Mouse (Mus musculus) frontal cortex, postnatal 14 days (tissue): ENCODE measurements around the gene Cntn2.

Source experiments
- DNase-seq, 2 experiments: peaks; one replicate each; pipeline ENCODE4 v3.0.0; 2022; ENCODE audit warnings: low spot score in 2 of 2

The Cntn2 gene

DNA sequence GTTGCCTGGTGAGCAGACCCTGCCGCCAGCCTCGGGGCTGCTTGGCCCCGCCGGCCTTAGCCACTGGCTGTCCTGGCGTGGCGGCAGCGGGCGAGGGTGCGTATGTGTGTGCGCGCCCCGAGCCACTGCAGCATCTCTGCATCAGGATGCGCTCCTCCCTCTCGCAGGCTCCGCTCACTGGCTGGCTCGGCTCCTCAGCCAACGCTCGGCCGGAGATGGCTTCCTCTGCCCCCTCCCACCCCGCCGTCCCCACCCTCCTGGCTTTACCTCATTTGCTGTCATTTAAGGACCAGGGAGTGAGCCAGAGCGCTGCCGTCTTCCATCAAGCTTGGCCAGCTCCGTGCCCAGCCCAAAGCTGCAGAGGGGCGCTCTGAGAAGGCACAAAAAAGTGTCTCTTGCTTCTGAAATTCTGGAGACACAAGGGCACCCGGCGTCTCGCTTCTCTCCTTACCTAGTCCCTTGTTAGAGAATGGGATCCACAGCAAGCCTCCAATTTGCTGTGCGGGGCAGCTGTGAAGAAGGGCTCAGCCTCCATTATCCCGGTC, at the start of gene Cntn2:
Gene Cntn2, minus strand, starts transcription at position 495 of the 545 bp plus-strand sequence.
- no peak for DNase-seq

DNA sequence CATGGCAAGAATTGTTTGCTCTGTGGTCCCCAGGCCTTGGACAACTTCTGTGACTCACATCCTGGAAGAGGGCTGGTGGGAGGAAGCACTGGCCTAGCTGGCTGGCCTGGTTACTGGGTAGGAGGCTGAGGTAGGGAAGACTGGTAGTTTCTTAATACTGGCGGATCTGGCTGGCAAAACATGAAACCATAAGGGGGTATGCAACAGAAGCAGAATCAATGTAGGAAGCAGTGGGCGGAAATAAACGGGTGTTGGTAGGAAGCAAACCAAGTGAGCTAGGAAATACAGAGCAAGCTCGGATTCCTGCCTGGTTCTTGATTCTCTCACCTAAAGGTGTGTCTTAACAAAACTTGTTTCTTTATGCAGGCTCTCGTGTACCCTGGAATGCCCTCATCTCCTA, 49.1 kb upstream of the Cntn2 start:
- no peak for DNase-seq

DNA sequence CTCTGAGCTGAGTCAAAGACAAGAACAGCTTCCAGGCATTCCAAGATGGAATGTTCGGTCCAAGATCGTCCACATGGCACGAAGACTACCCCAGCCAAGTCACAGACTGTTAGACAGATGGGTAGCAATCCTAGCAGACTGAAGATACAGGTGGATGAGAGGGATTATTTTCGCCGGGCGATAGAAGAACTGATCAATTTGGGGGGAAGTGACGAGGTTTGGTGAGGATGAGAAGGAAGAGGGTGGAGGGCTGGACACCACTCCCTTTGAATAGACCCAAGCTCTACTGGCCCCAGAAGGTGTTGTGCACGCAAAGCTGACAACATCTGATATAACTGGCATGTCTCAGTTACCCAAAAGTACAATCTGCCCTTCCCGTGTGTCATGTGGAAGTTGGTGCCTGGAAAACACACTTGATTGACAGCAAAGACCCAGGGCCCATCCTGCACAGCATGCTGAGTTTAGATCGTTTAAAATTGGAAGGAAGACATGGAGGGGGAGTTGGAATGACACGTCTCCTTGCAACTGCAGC, 48.4 kb upstream of the Cntn2 start:
- no peak for DNase-seq

DNA sequence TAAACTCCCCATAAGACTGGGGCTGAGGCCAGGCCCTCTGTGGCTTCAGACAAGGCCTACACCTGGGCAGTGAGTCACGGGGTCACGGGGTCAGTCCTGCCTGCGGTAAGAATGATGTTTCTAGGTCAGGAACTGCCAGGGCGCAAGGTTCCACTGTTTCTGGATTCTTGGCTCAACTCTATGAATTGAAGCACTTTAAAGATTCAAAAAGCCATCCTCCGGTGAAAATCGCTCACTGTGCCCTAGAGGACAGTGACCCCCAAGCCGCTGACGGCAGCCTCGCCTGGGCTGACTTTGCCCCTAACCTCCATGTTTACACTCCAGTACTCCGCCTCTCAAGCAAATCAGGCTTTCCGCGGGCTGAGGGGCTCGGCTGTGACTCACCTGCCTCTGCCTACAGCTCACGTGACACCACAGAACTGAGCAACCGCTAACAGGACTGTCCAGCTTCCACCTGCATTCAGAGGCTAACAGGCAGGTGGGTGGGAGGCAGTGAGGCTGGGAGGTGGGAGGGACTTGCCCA, 43.7 kb upstream of the Cntn2 start:
- DNase-seq: no peak

DNA sequence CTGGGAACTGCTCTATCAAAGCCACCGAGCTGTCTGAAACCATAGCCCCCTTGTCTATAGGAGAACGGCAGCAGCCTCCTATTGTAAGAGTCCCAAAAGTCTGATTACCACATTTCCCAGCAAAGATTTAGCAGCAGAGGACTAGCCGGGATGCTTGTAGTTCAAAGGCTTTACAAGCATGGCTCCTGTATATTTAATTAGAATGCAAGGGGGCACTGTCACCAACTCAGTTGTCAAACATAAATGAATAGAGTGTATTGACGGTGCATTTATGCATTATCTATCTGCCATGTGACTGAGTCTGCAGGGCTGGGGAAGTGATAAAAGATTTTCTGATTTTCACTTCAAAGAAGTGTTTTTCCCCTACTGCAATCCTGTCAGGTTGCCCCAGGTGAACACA, 42.3 kb upstream of the Cntn2 start:
- no peak for DNase-seq

DNA sequence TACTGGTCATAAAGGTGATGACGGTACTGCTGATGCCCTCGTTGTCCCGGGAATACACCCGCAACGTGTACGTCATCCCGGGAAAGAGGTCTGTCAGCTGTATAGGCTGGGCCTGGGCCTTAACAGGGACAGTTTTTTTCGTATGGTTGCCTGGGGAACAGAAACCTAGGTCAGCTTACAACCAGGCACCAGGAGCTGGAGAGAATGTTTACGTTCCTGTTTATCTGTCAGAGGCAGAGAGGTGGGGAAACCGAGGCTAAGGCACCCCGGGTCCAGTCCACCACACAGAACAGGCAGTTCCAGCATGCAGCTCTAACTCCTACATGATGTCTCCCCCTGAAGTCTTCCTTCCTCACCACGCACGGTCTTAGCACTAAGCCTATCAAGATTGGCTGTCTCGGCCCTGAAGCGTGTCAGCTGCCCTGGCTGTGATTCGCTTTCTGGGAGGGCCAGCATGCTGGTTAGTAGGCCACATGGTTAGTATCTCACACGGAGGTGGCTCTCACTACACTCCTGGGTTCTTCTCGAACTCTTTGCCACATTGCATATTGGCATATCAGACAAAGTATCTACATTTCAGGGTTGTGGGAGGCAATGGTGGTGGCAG, 40.0 kb upstream of the Cntn2 start:
- DNase-seq: no peak

DNA sequence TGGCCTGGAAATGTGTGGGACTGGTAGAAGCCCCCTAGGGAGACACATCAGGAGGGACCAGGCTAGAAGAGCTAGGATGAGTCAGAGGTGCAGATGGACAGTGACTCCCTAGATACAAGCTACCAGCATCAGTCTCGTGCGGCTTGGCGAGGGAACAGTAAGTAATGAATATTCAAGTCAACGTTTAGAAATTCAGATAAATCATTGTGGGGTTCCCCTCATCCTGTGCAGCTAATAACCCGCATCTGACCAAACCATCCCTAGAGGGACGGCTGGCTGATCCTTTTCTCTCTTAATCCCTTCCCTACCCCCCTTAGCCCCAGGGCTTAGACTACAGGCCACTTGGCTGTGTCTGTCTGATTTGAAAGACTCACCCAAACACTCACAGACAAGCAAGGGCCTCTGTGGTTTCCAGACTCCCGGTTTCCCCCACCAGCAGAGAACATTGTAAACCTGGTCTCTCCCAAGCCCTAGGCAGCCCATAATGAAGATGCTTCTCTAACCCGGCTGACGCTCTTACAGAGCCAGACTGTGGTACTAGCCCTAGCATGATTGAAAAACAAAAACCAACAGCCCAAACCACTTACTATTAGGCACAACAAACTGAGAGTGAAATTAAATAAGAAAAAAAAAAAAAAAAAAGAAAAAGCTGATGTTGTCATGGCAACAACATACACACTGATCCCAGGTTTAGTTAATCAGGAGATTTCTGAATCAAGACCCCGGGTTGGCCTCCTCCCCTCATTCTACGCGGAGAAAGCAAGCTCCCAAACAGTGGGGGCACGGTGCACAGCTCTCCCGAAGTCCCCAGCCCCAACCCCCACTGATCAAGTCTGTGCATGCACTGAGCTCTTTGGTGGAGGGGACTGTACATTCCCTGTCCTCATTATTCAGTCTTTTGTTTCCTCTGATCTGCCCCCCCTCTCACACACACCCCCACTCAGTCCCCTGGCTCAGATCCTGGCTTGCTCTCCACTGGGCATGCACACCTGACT, 39.1 kb upstream of the Cntn2 start:
- DNase-seq: no peak

DNA sequence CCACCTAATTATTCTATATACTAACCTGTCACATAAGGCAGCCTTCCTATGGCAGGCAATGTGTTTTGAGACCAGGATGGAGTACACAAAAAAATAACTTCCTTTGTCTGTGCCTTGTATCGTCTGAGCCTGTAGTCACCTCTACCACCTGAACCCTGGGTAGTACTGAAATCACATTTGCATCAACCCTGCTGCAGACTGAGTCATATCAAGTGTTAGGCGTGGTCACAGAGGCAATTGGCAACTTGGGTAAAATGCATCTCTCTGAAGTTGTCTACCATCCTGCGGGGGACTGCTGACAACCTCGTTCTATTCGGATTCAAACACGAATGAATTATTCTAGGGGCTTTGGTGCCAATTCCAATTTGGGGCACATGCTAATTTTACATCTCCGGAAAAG, 37.0 kb upstream of the Cntn2 start:
- no peak for DNase-seq

DNA sequence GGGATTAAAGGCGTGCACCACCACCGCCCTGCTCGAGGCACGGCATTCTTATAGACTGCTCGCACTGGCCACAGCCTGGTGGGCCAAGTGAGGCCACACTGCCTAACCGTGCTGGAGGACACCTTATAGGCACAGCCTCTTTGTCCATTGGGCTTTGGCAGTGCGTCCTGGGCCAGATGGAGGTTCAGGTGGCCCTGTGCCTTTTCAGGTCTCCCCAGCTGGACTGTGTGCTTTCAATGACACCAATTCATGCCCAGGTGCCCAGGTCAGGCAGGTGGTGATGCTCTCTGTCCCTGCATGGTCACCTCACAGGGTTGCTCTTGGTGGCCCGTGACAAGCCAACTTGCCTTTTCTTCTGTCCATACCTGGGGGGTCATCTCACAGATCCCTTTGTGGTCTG, 33.8 kb upstream of the Cntn2 start:
- no peak for DNase-seq

DNA sequence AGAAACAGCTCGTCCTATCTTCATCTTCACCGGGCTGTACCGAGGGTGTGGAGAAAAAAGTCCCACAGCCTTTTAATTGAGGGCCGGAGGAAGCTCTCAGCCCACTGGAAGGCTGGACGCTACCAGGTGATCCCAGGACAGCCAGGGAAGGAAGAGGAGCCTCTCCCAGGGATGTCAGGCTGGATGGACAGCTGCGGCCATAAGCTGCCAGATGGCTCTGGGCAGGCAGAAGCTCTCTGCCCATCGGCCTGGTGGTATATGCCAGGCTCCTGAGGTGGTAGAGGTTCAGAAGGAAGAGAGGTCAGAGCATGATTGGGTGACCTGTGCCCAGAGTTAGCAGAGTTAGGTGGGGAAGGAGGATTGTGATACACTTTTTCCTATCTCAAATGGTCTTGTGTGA, 29.8 kb upstream of the Cntn2 start:
- DNase-seq: no peak

DNA sequence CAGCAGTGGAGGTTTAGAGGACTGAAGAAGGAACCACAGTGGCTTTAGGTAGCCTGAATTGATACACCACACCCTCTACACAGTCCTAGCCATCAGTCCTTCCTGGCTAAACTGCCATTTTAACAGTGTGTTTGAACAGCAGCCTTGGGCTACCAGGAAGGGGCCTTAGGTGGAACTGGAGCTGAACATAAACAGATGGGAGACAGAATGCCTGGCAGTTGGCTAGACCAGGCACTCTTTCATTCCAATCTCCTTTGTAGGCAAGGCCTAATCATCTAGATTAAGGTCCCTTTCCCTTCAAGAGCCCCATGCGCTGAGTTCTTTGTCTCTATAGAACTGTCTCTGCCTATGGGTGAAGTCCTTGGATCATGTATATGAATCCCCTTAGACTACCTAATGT, 28.6 kb upstream of the Cntn2 start:
- DNase-seq: no peak

DNA sequence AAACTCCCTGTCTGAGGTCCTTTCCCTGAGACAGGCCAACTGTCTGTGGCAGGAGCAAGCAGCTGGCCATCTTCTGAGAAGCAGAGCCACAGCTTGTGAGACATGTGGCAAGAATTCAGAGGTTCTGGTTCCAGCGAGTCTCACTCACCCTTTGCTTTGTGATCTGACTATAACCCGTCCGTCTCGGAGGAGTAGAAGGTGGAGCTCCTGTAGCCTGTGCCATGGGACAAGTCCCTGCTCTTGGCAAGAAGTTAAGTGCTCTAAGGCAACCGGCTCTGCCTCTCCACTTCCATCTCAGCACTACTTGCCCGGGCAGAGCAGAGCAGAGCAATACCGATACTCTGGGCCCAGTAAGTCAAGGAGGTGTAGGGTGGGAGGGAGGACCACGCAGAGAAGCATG, 27.9 kb upstream of the Cntn2 start:
- no peak for DNase-seq

DNA sequence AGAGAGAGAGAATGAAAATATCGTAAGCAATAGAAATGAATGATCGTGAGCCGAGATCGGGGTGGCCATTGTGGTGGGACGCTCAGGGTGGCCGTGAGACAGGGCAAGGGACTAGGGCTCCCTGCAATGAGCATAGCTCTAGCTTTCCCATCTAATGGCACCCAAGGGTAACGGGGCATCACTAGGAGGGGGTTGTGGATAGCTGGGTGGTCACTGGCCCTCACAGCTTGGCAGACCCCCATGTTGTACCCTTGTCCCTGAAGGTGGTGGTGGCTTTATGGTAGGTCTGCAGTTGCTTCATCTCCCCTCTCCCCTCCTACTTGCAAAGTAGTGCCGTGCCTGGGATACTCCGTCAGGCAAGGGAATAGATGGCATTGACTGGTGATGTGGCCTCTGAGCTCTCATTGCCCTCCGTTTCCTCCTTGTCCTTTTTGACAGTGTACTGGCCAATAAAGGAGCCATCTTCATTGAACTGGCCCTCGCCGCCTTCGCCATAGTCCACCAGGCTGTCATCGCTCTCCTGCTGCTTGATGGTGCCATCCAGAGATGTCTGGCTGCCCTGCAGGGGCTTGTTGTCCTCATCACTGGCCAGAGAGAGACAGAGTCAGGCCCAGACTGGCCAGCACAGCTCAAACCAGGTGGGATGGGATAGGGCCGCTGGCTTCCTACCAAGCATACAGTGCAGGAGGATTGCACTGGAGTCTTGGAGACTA, 27.2 kb upstream of the Cntn2 start:
- no peak for DNase-seq

DNA sequence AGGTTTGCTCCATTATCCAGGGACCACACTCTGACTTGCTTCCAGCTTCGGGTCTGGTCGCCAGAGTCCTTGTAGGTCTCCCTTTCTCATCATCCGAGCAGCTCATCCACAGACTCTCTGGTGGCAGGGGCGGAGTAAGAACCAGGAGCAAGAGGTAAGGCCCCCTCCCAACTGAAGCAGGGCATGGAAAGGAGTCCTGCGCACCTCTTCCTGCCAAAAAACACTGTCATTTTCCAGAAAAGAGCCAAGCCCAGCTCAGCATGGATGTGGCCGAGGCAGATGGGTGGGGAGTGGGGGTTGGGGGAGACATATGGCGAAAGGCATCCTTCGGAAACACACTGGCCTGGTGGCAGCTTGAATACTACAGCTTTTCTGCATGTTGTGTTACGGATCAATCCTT, 26.5 kb upstream of the Cntn2 start:
- DNase-seq: no peak

DNA sequence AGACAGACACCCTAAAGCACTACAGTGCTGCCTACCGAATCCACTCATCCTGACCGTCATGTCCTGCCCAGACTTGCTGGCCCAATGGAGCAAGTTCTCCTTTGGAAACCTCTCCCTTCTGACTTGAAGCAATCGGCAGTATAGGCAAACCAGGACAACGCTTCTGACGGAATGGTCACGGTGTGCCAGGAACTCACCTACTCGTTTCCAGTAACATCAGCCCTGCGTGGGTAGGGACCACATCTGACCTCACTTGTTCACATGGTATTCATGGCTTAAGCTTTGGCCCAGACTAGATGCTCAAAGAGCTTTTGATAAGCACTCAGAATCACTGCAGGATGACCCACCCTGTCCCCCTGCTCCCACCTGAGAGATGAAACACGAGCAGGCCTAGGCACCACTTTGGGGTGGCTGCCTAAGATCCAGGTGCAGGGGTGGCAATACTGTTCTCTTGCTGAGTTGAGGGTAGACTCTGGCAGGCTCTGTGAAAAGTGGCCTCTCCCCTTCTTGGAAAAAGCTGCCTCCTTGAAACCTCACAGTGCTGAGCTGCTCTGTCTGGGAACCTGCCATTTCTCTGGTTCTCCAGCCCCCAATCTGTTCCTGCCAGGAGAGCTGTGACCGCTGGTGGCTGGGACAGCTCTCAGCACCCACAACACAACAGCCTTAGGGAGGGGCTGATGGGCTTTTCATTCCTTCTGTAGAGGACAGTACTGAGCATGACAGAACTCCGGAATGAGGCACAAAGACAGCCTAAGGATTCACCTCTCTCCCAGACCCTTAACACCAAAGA, 24.5 kb upstream of the Cntn2 start:
- no peak for DNase-seq

DNA sequence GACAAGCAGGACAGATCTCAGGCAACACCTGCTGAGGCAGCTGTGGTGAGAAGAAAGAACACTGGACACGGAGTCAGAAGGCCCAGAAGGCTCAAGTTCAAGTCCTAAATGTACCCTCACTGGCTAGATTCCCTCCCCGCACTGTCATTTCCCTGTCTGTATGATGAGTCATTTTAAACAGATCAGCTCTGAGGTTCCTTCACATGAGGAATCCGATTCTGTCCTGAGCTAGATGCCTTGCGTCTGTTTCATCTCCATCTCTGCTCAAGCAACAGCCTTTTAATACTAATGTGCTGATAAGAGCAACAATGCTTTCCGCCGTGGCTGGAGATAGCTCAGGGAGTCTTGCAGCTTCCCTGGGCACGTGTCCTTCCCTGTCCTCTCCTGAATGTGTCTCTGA, 22.7 kb upstream of the Cntn2 start:
- no peak for DNase-seq

DNA sequence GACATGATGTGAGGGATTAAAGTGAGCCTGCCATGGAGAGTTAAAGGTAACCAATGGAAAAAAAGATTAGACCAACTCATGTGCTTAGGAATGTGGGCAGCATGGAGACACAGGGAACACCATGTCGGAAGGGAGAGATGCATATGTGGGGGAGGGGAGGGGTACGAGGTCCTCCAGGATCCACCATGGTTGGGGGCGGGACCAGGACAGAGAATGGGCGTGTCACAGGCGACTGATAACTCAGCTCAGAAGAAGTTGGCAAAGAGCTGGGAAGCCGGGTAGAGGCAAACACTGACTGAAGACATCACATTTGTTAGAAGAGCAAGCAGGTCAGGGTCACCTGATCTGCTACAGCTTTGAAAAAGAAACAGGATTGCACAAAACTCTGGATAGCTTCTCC, 21.9 kb upstream of the Cntn2 start:
- DNase-seq: no peak

DNA sequence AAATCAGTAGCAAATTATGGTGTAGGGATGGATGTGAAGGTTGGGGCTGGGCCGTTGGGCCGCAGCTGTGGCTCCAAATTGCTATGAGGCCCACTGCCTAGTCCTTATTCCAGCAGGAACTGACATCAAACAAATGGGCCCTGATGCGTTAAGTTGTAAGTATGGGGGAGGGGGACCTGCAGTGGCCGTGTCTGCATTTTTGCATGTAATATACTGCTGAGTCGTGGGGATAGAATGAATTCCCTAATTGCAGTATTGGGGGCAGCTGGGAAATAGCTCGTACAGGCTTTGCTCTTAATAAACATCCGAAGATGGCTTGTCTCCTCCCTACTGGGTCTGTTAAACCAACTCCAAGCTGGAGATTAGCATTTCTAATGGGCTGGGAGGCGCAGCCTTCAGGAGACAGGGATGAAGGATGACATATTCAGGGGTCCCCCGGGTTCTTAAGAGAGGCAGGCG, 19.3 kb upstream of the Cntn2 start:
- DNase-seq: no peak

DNA sequence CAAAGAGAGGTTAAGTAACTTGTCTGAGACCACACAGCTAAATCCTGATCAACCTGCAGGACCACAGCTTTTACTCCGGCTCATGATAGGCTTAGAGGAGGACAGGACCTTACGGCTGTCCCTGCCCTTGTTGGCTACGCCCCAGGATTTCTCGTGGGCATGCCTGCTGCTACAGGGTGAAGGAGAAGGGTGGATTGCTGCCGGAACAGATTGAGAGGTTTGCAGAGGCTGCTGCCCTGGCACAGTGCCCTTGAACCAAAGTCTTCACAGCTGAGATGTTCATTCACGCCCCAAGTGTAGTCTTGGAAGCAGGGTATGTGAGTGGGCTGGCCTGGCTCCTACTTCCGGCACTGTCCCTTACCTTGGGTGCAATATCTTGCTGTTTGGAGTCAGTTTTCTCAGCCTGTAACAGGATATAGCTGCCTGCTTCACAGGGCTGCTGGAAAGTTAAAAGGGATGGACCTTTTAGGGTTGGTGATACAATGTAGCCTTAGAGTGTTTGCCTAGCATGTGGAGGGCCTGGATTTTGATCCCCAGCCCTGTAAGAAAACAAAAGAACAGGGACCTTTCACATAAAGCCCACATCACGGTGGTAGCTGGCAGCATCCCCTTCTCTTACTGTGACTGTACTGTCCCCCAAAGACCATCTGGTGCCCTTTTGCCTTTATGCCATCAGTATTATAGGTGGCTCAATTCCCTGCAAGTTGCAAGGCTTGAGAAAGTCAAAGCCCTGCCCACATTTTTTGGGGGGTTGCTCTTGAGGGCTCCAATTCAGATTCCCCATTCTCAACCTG, 18.0 kb upstream of the Cntn2 start:
- DNase-seq: no peak

DNA sequence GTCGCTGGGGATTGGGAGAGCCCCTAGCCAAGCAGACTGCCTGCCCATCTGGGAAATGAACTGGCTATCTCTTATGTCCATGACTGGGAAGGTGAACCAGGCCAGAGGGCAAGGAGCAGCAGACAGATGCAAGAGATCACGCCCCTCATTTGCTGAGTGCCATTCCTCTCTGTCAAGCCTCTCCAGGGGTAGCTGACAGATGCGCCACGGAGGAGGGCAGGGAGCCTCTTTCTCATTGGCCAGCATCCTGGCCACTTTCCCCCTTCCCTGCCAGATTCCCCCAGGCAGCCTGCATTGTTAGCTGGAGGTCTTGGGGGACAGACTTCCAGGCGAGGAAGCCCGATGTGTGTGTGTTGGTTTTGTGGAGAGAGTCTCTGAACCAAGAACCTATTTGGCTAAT, 16.0 kb upstream of the Cntn2 start:
- no peak for DNase-seq
